Mouse (Mus musculus) cerebellum, adult 2 months (tissue): Measurements from ENCODE around the gene Olfr603. TPM values are rescaled to one million over a fixed set of nuclear protein-coding genes. Genes with fewer than 3 reads are reported as not detected.
"Not testable (repeated sequence)": the region's sequence is repeated elsewhere in the genome, so short reads cannot be mapped to it uniquely, and the experiment has no call there.

Source experiments
- DNase-seq, 2 experiments: peaks; one replicate each; pipeline ENCODE4 v3.0.0; 2021
- H3K27ac ChIP-seq: fragments of 200-500 bp; 2 replicates; pipeline ENCODE4 v1.5.1; 2012; ENCODE audit warnings: low read length, control low read depth, inconsistent platforms; ENCODE audit not compliant: insufficient read depth
- H3K27me3 ChIP-seq: fragments of 200-500 bp; 2 replicates; pipeline ENCODE4 v1.6.1; 2012; ENCODE audit warnings: inconsistent platforms, mild to moderate bottlenecking, low read length, moderate library complexity; ENCODE audit not compliant: control insufficient read depth, insufficient read depth
- H3K4me1 ChIP-seq: fragments of 200-500 bp; 2 replicates; pipeline ENCODE4 v1.6.1; 2011; ENCODE audit warnings: low read length; ENCODE audit not compliant: control insufficient read depth, insufficient read depth
- H3K4me3 ChIP-seq: fragments of 200-500 bp; replicated peaks from 2 replicates; pipeline ENCODE3; 2011; ENCODE audit warnings: mild to moderate bottlenecking, low read depth, low read length, control low read depth; ENCODE audit not compliant: insufficient read depth
- CTCF ChIP-seq: fragments of 200-500 bp; IDR thresholded peaks from 2 replicates; pipeline ENCODE4 v1.5.1; 2011; ENCODE audit warnings: low read depth, mild to moderate bottlenecking, control low read depth, low read length, moderate library complexity, borderline replicate concordance; ENCODE audit not compliant: insufficient read depth
- POLR2A ChIP-seq: fragments of 200-500 bp; IDR thresholded peaks from 2 replicates; pipeline ENCODE4 v1.6.1; 2011; ENCODE audit warnings: low read length, control low read depth, borderline replicate concordance; ENCODE audit not compliant: insufficient read depth
- WGBS: fragments of 180-500 bp; shearing (Covaris S2); methylation state at CpG from one replicate; pipeline ENCODE4 v1.1.7; 2018; 5-methylcytosine and 5-hydroxymethylcytosine counted together
- polyA plus RNA-seq: library from polyadenylated mRNA; depleted of rRNA; stranded (reverse); fragments of >200 nt; gene quantifications from 2 replicates; pipeline ENCODE4 v1.2.3, GENCODE M21; 2012; rRNA removed

The Olfr603 gene
- polyA plus RNA-seq = not detected in 2 replicates

GRCm38 (mm10) chr7:103386077-103386476 lies at the start of gene Olfr603:
Gene Olfr603 (minus strand): TSS chr7:103386177.
- TF ChIP-seq POLR2A = no peak
- no peak for TF ChIP-seq CTCF

GRCm38 (mm10) chr7:103414772-103415171 lies 28.8 kb upstream of the Olfr603 start, which contains the start of gene Usp17lc:
Gene Usp17lc (plus strand): TSS chr7:103415072.
- H3K27ac ChIP-seq, DNase-seq, H3K27me3 ChIP-seq, H3K4me3 ChIP-seq, H3K4me1 ChIP-seq: not testable (repeated sequence)
- 44% methylated on average over 1 of the region's 1 CpGs for WGBS

More at GRCm38 (mm10) chr7:103386077-103386476, at the start of gene Olfr603:
- no peak for DNase-seq
- no peak within 1 kb of the TSS for H3K27ac ChIP-seq
- no peaks in the 10 kb centered on the region for H3K4me1 ChIP-seq
- no peak within 1 kb of the TSS for H3K4me3 ChIP-seq
- no peaks in the 10 kb centered on the region for H3K27me3 ChIP-seq

GRCm38 (mm10) chr7:103406521-103407055 lies 20.6 kb upstream of the Olfr603 start:
- DNase-seq, H3K4me3 ChIP-seq, H3K27ac ChIP-seq, H3K4me1 ChIP-seq, H3K27me3 ChIP-seq: not testable (repeated sequence)
- WGBS = 46% methylated on average over 3 of the region's 3 CpGs

GRCm38 (mm10) chr7:103398981-103399380 lies 13.0 kb upstream of the Olfr603 start:
- TF ChIP-seq CTCF = no peak
- TF ChIP-seq POLR2A = no peak
- Histone ChIP-seq H3K27me3 (no peaks in the 10 kb centered on the region), H3K27ac (no peak overlapping the region), H3K4me3 (no peak overlapping the region), H3K4me1 (no peaks in the 10 kb centered on the region)
- WGBS = 0% methylated on average over 1 of the region's 1 CpGs
- DNase-seq = no peak

- H3K27me3 ChIP-seq = no peaks in the 10 kb centered on the region
- no peaks in the 10 kb centered on the region for H3K4me1 ChIP-seq
- TF ChIP-seq CTCF (no peak), POLR2A (no peak)
These were observed 11.8 kb upstream of the Olfr603 start for GRCm38 (mm10) chr7:103397758-103398157.

GRCm38 (mm10) chr7:103362555-103362954 lies 23.4 kb downstream of the Olfr603 start, which contains the start of gene Olfr601:
Gene Olfr601 (minus strand): TSS chr7:103362655.
- no peak for DNase-seq
- Histone ChIP-seq H3K27me3 (no peaks in the 10 kb centered on the region), H3K4me3 (no peak within 1 kb of the TSS)

More at GRCm38 (mm10) chr7:103397758-103398157, 11.8 kb upstream of the Olfr603 start:
- Histone ChIP-seq H3K4me3 (no peak overlapping the region), H3K27ac (no peak overlapping the region)
- DNase-seq = no peak

GRCm38 (mm10) chr7:103349569-103349968 lies 36.4 kb downstream of the Olfr603 start, which contains the start of gene Olfr600:
Gene Olfr600 (minus strand): TSS chr7:103349669.
- H3K4me1 ChIP-seq = no peaks in the 10 kb centered on the region
- H3K4me3 ChIP-seq = no peak within 1 kb of the TSS
- no peak for DNase-seq
- no peaks in the 10 kb centered on the region for H3K27me3 ChIP-seq
- H3K27ac ChIP-seq = no peak within 1 kb of the TSS
- no peak for TF ChIP-seq CTCF
- TF ChIP-seq POLR2A = no peak

More at GRCm38 (mm10) chr7:103362555-103362954, 23.4 kb downstream of the Olfr603 start, which contains the start of gene Olfr601:
- H3K27ac ChIP-seq = no peak within 1 kb of the TSS
- TF ChIP-seq POLR2A = no peak
- TF ChIP-seq CTCF = no peak
- H3K4me1 ChIP-seq = no peaks in the 10 kb centered on the region
- 89% methylated on average over 1 of the region's 1 CpGs for WGBS

GRCm38 (mm10) chr7:103335617-103336016 lies 50.4 kb downstream of the Olfr603 start, which contains the start of gene Olfr599:
Gene Olfr599 (plus strand): TSS chr7:103335917.
- DNase-seq = no peak
- Histone ChIP-seq H3K4me3 (no peak within 1 kb of the TSS), H3K27ac (no peak within 1 kb of the TSS), H3K4me1 (no peaks in the 10 kb centered on the region), H3K27me3 (no peaks in the 10 kb centered on the region)
- WGBS = 90% methylated on average over 1 of the region's 1 CpGs
- TF ChIP-seq POLR2A (no peak), CTCF (no peak)

Other genes with a start within 250 kb of the Olfr603 start
- gene Olfr588-ps1, start 245.3 kb downstream of the Olfr603 start, polyA plus RNA-seq = not detected in 2 replicates
- not detected in 2 replicates for gene Olfr589, start 229.8 kb downstream of the Olfr603 start, polyA plus RNA-seq
- not detected in 2 replicates for gene Olfr591, start 207.8 kb downstream of the Olfr603 start, polyA plus RNA-seq
- gene Olfr592, start 201.4 kb downstream of the Olfr603 start, polyA plus RNA-seq = not detected in 2 replicates
- not detected in 2 replicates for gene Olfr593, start 174.3 kb downstream of the Olfr603 start, polyA plus RNA-seq
- gene Olfr594, start 169.2 kb downstream of the Olfr603 start, polyA plus RNA-seq = not detected in 2 replicates
- gene Usp17ld, start 133.7 kb downstream of the Olfr603 start, polyA plus RNA-seq = not detected in 2 replicates
- gene Olfr596, start 80.5 kb downstream of the Olfr603 start, polyA plus RNA-seq = not detected in 2 replicates
- gene Olfr597, start 69.9 kb downstream of the Olfr603 start, polyA plus RNA-seq = not detected in 2 replicates
- gene Olfr598, start 62.6 kb downstream of the Olfr603 start, polyA plus RNA-seq = not detected in 2 replicates
- not detected in 2 replicates for gene Olfr599, start 50.3 kb downstream of the Olfr603 start, polyA plus RNA-seq
- gene Olfr600, start 36.5 kb downstream of the Olfr603 start, polyA plus RNA-seq = not detected in 2 replicates
- gene Olfr601, start 23.5 kb downstream of the Olfr603 start, polyA plus RNA-seq = not detected in 2 replicates
- gene Usp17lc, start 28.9 kb upstream of the Olfr603 start, polyA plus RNA-seq = not detected in 2 replicates
- gene Olfr605, start 59.3 kb upstream of the Olfr603 start, polyA plus RNA-seq = not detected in 2 replicates
- gene Olfr606, start 62.9 kb upstream of the Olfr603 start, polyA plus RNA-seq = not detected in 2 replicates
- not detected in 2 replicates for gene Olfr607, start 78.0 kb upstream of the Olfr603 start, polyA plus RNA-seq
- not detected in 2 replicates for gene Olfr608, start 83.7 kb upstream of the Olfr603 start, polyA plus RNA-seq
- gene Olfr609, start 111.9 kb upstream of the Olfr603 start, polyA plus RNA-seq = not detected in 2 replicates
- gene Olfr610, start 125.9 kb upstream of the Olfr603 start, polyA plus RNA-seq = not detected in 2 replicates
- not detected in 2 replicates for gene Olfr611, start 134.7 kb upstream of the Olfr603 start, polyA plus RNA-seq
- not detected in 2 replicates for gene Olfr612, start 156.5 kb upstream of the Olfr603 start, polyA plus RNA-seq
- gene Olfr613, start 161.9 kb upstream of the Olfr603 start, polyA plus RNA-seq = not detected in 2 replicates
- not detected in 2 replicates for gene Olfr615, start 169.9 kb upstream of the Olfr603 start, polyA plus RNA-seq
- gene Olfr616, start 183.0 kb upstream of the Olfr603 start, polyA plus RNA-seq = not detected in 2 replicates
- not detected in 2 replicates for gene Olfr617, start 186.9 kb upstream of the Olfr603 start, polyA plus RNA-seq
- gene Olfr618, start 203.9 kb upstream of the Olfr603 start, polyA plus RNA-seq = not detected in 2 replicates
- not detected in 2 replicates for gene Olfr619, start 214.4 kb upstream of the Olfr603 start, polyA plus RNA-seq
- gene Olfr620, start 226.4 kb upstream of the Olfr603 start, polyA plus RNA-seq = not detected in 2 replicates